Mouse (Mus musculus) embryonic facial prominence, embryonic 12.5 days (tissue): ENCODE measurements around the gene Hspb1. TPM values are rescaled to one million over a fixed set of nuclear protein-coding genes. Genes with fewer than 3 reads are reported as not detected.

Source experiments
- ATAC-seq: fragments of 200-750 bp; cut with Nextera tagmentation; 2 replicates; pipeline ENCODE4 v1.8.0; 2017; ENCODE audit not compliant: insufficient number of reproducible peaks, insufficient read depth, low FRiP score, low TSS enrichment
- H3K27ac ChIP-seq: fragments of 300-500 bp; sonication (generic); 2 replicates; pipeline ENCODE4 v1.5.1; 2016; ENCODE audit warnings: mild to moderate bottlenecking
- H3K27me3 ChIP-seq: fragments of 300-500 bp; sonication (generic); 2 replicates; pipeline ENCODE4 v1.6.1; 2016; ENCODE audit warnings: mild to moderate bottlenecking, moderate library complexity
- H3K36me3 ChIP-seq: fragments of 300-500 bp; sonication (generic); 2 replicates; pipeline ENCODE4 v1.6.1; 2016; ENCODE audit warnings: mild to moderate bottlenecking
- H3K4me1 ChIP-seq: fragments of 300-500 bp; sonication (generic); 2 replicates; pipeline ENCODE4 v1.6.1; 2016
- H3K4me2 ChIP-seq: fragments of 300-500 bp; sonication (generic); replicated peaks from 2 replicates; pipeline ENCODE4 v1.6.1; 2016; ENCODE audit warnings: mild to moderate bottlenecking, moderate library complexity
- H3K4me3 ChIP-seq: fragments of 300-500 bp; sonication (generic); 2 replicates; pipeline ENCODE4 v1.5.1; 2016; ENCODE audit warnings: mild to moderate bottlenecking
- H3K9ac ChIP-seq: fragments of 300-500 bp; sonication (generic); 2 replicates; pipeline ENCODE4 v1.6.1; 2016; ENCODE audit warnings: mild to moderate bottlenecking, moderate library complexity
- H3K9me3 ChIP-seq: fragments of 300-500 bp; sonication (generic); 2 replicates; pipeline ENCODE4 v1.6.1; 2016; ENCODE audit warnings: mild to moderate bottlenecking, moderate library complexity
- WGBS: fragments of 180-500 bp; shearing (Covaris S2); methylation state at CpG from one replicate; pipeline ENCODE4 v1.1.7; 2016; 5-methylcytosine and 5-hydroxymethylcytosine counted together
- polyA plus RNA-seq: library from polyadenylated mRNA; unstranded; fragments of >200 nt; fragmentation: Nextera tagmentation; extraction: Ambion mirVana; gene quantifications from 2 replicates; pipeline ENCODE4 v1.2.1, GENCODE M21; 2016

The Hspb1 gene
- polyA plus RNA-seq, 1 experiment from 2014 or later: 74.8 TPM

- WGBS: 3% methylated on average over 30 of the region's 30 CpGs
- H3K9me3 ChIP-seq: no peaks in the 10 kb centered on the region
- no peak overlapping the region for H3K9ac ChIP-seq
- ATAC-seq: no peak
- H3K36me3 ChIP-seq: no peaks in the 10 kb centered on the region
- H3K4me3 ChIP-seq: peak overlapping the region; percentile 31
- peak overlapping the region; percentile 44 for H3K4me2 ChIP-seq
- no peak overlapping the region for H3K27ac ChIP-seq
- peaks cover 13% of the 10 kb centered on the region; the same call in 1 of the 2 replicates for H3K4me1 ChIP-seq
- H3K27me3 ChIP-seq: peaks cover 31% of the 10 kb centered on the region
Measured at GRCm38 (mm10) chr5:135888405-135889215, 891 bp downstream of the Hspb1 start.

GRCm38 (mm10) chr5:135890323-135890722 lies 2.6 kb downstream of the Hspb1 start:
- peaks cover 13% of the 10 kb centered on the region; the same call in 1 of the 2 replicates for H3K4me1 ChIP-seq

DNA sequence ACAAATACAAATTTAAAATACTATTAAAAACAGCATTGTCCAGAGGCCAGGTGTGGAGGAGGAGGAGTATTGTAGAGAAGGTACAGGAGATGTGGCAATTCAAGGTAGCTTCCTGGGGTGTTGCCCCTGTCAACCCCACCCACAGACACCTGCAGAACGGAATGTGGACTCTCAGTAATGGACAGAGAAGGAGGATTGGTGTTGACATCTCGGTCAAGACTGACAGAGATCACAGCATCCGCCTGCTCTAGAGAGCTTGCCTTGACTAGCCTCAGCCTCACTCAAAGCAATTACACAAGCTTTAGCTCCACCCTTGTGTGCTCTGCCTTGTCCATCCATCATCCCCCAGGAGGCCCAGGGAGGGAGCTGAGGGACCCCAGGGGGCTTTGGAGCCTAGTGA lies 3.2 kb downstream of the Hspb1 start:
- no peaks in the 10 kb centered on the region for H3K36me3 ChIP-seq
- no peak overlapping the region for H3K4me2 ChIP-seq
- no peak for ATAC-seq
- WGBS: 62% methylated on average over 3 of the region's 3 CpGs
- H3K9me3 ChIP-seq: no peaks in the 10 kb centered on the region
- no peak overlapping the region for H3K9ac ChIP-seq
- H3K27me3 ChIP-seq: peaks cover 31% of the 10 kb centered on the region
- H3K4me3 ChIP-seq: no peak overlapping the region
- H3K4me1 ChIP-seq: peaks cover 13% of the 10 kb centered on the region; the same call in 1 of the 2 replicates
- H3K27ac ChIP-seq: no peak overlapping the region

More at GRCm38 (mm10) chr5:135890323-135890722, 2.6 kb downstream of the Hspb1 start:
- Histone ChIP-seq H3K9me3 (no peaks in the 10 kb centered on the region), H3K4me2 (no peak overlapping the region), H3K9ac (no peak overlapping the region), H3K36me3 (no peaks in the 10 kb centered on the region), H3K27me3 (peaks cover 31% of the 10 kb centered on the region), H3K27ac (no peak overlapping the region), H3K4me3 (no peak overlapping the region)
- ATAC-seq: no peak
- 36% methylated on average over 4 of the region's 4 CpGs for WGBS

GRCm38 (mm10) chr5:135892589-135893351 lies 5.1 kb downstream of the Hspb1 start:
- peaks cover 27% of the 10 kb centered on the region for H3K27me3 ChIP-seq
- H3K4me1 ChIP-seq: peaks cover 8% of the 10 kb centered on the region; the same call in 1 of the 2 replicates
- 52% methylated on average over 9 of the region's 9 CpGs for WGBS
- H3K9ac ChIP-seq: no peak overlapping the region
- ATAC-seq: no peak
- no peaks in the 10 kb centered on the region for H3K9me3 ChIP-seq
- H3K36me3 ChIP-seq: no peaks in the 10 kb centered on the region
- H3K27ac ChIP-seq: 0 out of 2 replicates have a peak overlapping the region, but pooled peaks have one; percentile 32
- H3K4me2 ChIP-seq: no peak overlapping the region
- no peak overlapping the region for H3K4me3 ChIP-seq

DNA sequence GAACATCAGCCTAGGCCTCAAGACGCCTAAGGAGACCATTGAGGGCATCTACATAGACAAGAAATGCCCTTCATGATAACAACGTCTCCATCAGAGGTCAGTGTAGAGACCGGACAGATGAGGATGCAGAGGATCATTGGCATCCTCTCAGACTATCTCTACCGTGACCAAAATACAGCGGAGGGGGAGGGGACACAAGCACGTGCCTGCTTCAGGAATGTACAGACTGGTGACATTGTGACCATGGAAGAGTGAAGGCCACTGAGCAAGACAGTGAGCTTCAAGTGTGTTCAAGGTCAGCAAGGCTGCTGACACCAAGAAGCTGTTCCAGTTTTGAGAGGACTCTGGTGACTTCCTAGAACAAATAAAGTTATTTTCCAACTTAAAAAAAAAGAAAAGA lies 7.2 kb downstream of the Hspb1 start:
- Histone ChIP-seq H3K36me3 (no peaks in the 10 kb centered on the region), H3K4me1 (peaks cover 3% of the 10 kb centered on the region; the same call in 1 of the 2 replicates), H3K27ac (no peak overlapping the region), H3K4me3 (no peak overlapping the region), H3K9me3 (no peaks in the 10 kb centered on the region), H3K27me3 (peaks cover 10% of the 10 kb centered on the region), H3K9ac (no peak overlapping the region), H3K4me2 (no peak overlapping the region)
- 76% methylated on average over 6 of the region's 6 CpGs for WGBS
- ATAC-seq: no peak

GRCm38 (mm10) chr5:135898028-135898427 lies 10.3 kb downstream of the Hspb1 start:
- WGBS: 17% methylated on average over 3 of the region's 3 CpGs
- H3K4me3 ChIP-seq: no peak overlapping the region
- no peaks in the 10 kb centered on the region for H3K27me3 ChIP-seq
- 0 out of 2 replicates have a peak, but pooled peaks cover 3% of the 10 kb centered on the region for H3K4me1 ChIP-seq
- H3K36me3 ChIP-seq: no peaks in the 10 kb centered on the region
- no peak overlapping the region for H3K9ac ChIP-seq
- no peak for ATAC-seq
- no peaks in the 10 kb centered on the region for H3K9me3 ChIP-seq
- no peak overlapping the region for H3K27ac ChIP-seq
- no peak overlapping the region for H3K4me2 ChIP-seq

GRCm38 (mm10) chr5:135898995-135899394 lies 11.3 kb downstream of the Hspb1 start:
- Histone ChIP-seq H3K27me3 (no peaks in the 10 kb centered on the region), H3K36me3 (no peaks in the 10 kb centered on the region), H3K27ac (no peak overlapping the region), H3K4me1 (0 out of 2 replicates have a peak, but pooled peaks cover 6% of the 10 kb centered on the region), H3K4me2 (no peak overlapping the region), H3K4me3 (no peak overlapping the region), H3K9ac (no peak overlapping the region), H3K9me3 (no peaks in the 10 kb centered on the region)
- no peak for ATAC-seq
- WGBS: 81% methylated on average over 4 of the region's 4 CpGs

GRCm38 (mm10) chr5:135899833-135900232 lies 12.1 kb downstream of the Hspb1 start:
- Histone ChIP-seq H3K9me3 (no peaks in the 10 kb centered on the region), H3K4me2 (no peak overlapping the region), H3K4me3 (no peak overlapping the region), H3K4me1 (0 out of 2 replicates have a peak, but pooled peaks cover 6% of the 10 kb centered on the region), H3K27me3 (no peaks in the 10 kb centered on the region), H3K9ac (no peak overlapping the region), H3K27ac (no peak overlapping the region), H3K36me3 (no peaks in the 10 kb centered on the region)
- WGBS: 60% methylated on average over 4 of the region's 4 CpGs
- ATAC-seq: no peak

GRCm38 (mm10) chr5:135900701-135901100 lies 13.0 kb downstream of the Hspb1 start:
- no peaks in the 10 kb centered on the region for H3K9me3 ChIP-seq
- peaks cover 6% of the 10 kb centered on the region; the same call in 1 of the 2 replicates for H3K4me1 ChIP-seq
- H3K4me2 ChIP-seq: no peak overlapping the region
- H3K4me3 ChIP-seq: no peak overlapping the region
- no peaks in the 10 kb centered on the region for H3K27me3 ChIP-seq
- H3K36me3 ChIP-seq: 0 out of 2 replicates have a peak, but pooled peaks cover under 1% of the 10 kb centered on the region
- no peak overlapping the region for H3K9ac ChIP-seq
- no peak overlapping the region for H3K27ac ChIP-seq
- 76% methylated on average over 3 of the region's 3 CpGs for WGBS
- no peak for ATAC-seq

DNA sequence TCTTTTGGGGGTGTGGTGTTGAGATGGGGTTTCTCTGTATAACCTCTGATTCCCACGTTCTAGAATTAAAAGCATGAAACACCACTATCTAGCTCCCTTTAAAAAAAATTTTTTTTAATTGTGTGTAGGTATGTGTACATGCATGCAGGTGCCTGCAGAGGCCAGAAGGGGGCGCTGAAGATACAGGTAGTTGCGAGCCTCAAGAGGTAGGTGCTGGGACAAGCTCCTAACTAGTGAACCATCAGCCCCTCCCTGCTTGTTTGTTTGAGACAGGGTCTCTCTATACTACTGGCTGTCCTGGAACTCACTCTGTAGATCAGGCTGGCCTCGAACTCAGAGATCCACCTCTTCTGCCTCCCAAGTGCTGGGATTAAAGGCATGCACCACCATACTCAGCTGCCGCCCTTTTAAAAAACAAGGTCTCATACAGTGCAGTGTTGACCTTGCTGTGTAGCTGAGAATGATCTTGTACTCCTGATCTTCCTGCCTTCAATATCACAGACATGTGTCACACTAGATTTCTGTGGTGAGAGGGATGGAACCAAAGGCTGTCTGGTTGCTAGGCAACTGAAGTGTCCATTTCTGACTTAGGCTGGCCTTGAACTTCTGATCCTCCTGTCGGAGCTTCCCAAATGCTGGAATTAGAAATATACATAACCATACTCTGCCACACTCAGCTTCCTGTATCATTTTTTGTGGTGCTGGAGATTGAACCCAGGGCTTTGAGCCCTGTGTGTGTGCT lies 13.8 kb downstream of the Hspb1 start:
- Histone ChIP-seq H3K27me3 (no peaks in the 10 kb centered on the region), H3K27ac (no peak overlapping the region), H3K4me3 (no peak overlapping the region), H3K9me3 (no peaks in the 10 kb centered on the region), H3K4me1 (peaks cover 9% of the 10 kb centered on the region; the same call in 1 of the 2 replicates), H3K9ac (no peak overlapping the region), H3K4me2 (no peak overlapping the region), H3K36me3 (0 out of 2 replicates have a peak, but pooled peaks cover 5% of the 10 kb centered on the region)
- ATAC-seq: no peak
- 57% methylated on average over 6 of the region's 6 CpGs for WGBS

DNA sequence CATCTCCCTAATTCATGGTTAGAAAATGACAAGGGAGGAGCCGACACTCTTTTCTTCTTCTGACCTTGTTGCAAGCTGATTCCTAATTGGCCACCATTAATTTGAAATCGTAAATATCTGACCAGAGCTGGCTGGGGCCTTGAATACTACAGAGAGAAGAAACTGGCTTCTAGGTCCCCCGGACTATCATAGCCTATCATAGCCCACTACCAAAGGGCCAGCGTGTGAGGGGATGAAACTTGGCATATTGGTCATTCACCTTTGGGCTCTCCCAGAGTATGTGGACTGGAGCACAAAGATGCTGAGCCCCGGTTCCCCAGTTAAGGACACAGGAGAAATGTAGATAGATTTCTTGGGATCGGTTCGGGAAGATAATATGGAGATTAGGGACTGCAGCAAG lies 15.3 kb downstream of the Hspb1 start:
- 30% methylated on average over 7 of the region's 7 CpGs for WGBS
- Histone ChIP-seq H3K27me3 (no peaks in the 10 kb centered on the region), H3K4me3 (peak overlapping the region; percentile 37), H3K27ac (peak overlapping the region; percentile 78), H3K4me1 (peaks cover 9% of the 10 kb centered on the region; the same call in 1 of the 2 replicates), H3K9ac (peak overlapping the region; percentile 41; the same call in 1 of the 2 replicates), H3K9me3 (no peaks in the 10 kb centered on the region), H3K36me3 (peaks cover 16% of the 10 kb centered on the region), H3K4me2 (peak overlapping the region; percentile 62)
- ATAC-seq: no peak
